Mouse (Mus musculus): ENCODE results near the gene Cacng1.

- TF ChIP-seq CTCF (IDR thresholded peaks at IDR 0.05; ENCODE audit: low read depth, low read length) (no peak), GATA2 (IDR thresholded peaks at IDR 0.05; ENCODE audit: borderline replicate concordance, low read depth, low read length) (no peak), GATA1 (IDR thresholded peaks at IDR 0.05; ENCODE audit: borderline replicate concordance, low read length) (no peak)
These were observed 24.8 kb downstream of the Cacng1 start for GRCm38 (mm10) chr11:107691569-107691968.

Measured in G1E (cell line).